Mouse (Mus musculus) hindbrain, embryonic 10.5 days (tissue): ENCODE results near the gene Rps6kc1. TPM values are rescaled to one million over a fixed set of nuclear protein-coding genes. Genes with fewer than 3 reads are reported as not detected.
A peak's percentile ranks its signal among the peaks of the same experiment; 100 is the strongest.

ENCODE experiments used
- DNase-seq: peaks from one replicate; pipeline ENCODE4 v3.0.0-alpha.2; 2017; ENCODE audit warnings: low spot score
- H3K27ac ChIP-seq: fragments of 300-500 bp; sonication (generic); 2 replicates; pipeline ENCODE4 v1.5.1; 2016; ENCODE audit warnings: mild to moderate bottlenecking, moderate library complexity
- H3K27me3 ChIP-seq: fragments of 300-500 bp; sonication (generic); 2 replicates; pipeline ENCODE4 v1.6.1; 2016; ENCODE audit warnings: mild to moderate bottlenecking; ENCODE audit not compliant: poor library complexity, insufficient read depth, severe bottlenecking
- H3K36me3 ChIP-seq: fragments of 300-500 bp; sonication (generic); 2 replicates; pipeline ENCODE4 v1.6.1; 2016; ENCODE audit warnings: mild to moderate bottlenecking, moderate library complexity
- H3K4me1 ChIP-seq: fragments of 300-500 bp; sonication (generic); replicated peaks from 2 replicates; pipeline ENCODE4 v1.6.1; 2016; ENCODE audit warnings: mild to moderate bottlenecking
- H3K4me3 ChIP-seq: fragments of 300-500 bp; sonication (generic); 2 replicates; pipeline ENCODE4 v1.5.1; 2016; ENCODE audit warnings: mild to moderate bottlenecking, moderate library complexity
- H3K9me3 ChIP-seq: fragments of 300-500 bp; sonication (generic); 2 replicates; pipeline ENCODE4 v1.6.1; 2016; ENCODE audit warnings: mild to moderate bottlenecking, moderate library complexity
- WGBS: fragments of 180-500 bp; shearing (Covaris S2); methylation state at CpG from one replicate; pipeline ENCODE4 v1.1.7; 2016; 5-methylcytosine and 5-hydroxymethylcytosine counted together
- polyA plus RNA-seq: library from polyadenylated mRNA; unstranded; fragments of >200 nt; fragmentation: Nextera tagmentation; extraction: Ambion mirVana; gene quantifications from 2 replicates; pipeline ENCODE4 v1.2.1, GENCODE M21; 2016

Rps6kc1 gene
- polyA plus RNA-seq, 1 experiment from 2014 or later = 18.7 TPM

DNA sequence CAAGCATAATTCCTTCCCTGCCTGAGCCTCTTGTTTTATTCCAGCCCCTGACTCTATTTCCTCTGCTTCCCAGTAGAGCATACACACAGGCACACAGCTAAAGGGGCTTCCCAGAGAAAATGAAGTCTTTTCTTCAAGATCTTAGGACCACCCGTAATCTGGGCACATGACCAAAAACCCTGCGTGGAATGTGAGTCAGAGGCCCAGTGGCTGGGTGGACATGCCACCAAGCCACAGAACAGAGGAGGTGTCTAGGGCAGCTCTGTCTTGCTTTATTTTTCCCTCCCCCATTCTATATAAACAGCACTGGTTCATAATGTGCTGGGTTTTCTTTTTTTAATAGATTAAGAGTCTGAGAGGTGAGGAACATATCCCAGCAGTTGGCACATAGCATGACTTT lies 184.2 kb downstream of the Rps6kc1 start:
- Histone ChIP-seq H3K9me3 (no peaks in the 10 kb centered on the region), H3K27me3 (peaks cover 5% of the 10 kb centered on the region; the same call in 1 of the 2 replicates), H3K36me3 (no peaks in the 10 kb centered on the region), H3K4me3 (no peak overlapping the region), H3K27ac (peak overlapping the region; percentile 64), H3K4me1 (peaks cover 53% of the 10 kb centered on the region)
- no peak for DNase-seq
- 90% methylated on average over 2 of the region's 2 CpGs for WGBS

DNA sequence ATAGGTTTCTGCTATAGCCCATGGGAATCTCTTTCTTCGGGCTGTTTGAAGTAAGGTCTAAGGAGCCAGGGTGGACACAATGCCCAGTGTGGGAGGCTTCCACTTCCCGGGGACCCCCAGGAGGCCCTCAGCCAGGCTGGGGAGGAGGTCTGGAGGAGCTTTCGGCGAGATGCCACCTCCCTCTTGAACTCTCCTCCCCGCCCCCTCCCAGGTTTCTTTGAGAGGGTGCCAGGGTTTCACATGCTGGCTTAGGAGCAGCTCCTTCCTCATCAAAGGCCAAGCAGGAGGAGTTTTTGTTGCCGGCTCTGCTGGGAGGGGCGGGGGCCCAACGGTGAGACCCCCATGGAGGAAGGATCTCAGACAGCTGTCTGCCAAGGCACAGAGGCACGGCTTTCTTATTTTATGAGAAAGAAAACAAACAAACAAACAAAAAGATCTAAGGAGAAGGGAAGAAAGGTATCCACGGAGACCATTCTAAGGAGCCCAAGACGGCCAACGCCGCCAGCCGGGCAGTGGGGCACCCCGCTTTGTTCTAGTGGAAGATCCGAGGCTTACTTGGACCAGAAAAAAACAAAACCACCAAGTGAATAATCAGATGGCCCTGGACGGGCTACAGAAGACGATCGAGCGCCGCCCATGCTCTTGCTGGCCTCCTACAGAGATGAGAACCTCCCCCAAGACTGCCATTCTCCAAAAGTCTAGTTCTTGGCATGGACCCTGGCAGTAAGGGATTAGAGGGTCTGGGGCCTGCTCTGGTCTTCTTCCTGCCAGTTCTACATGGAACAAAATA lies 186.8 kb downstream of the Rps6kc1 start:
- H3K9me3 ChIP-seq = no peaks in the 10 kb centered on the region
- WGBS = 20% methylated on average over 21 of the region's 21 CpGs
- H3K4me1 ChIP-seq = peaks cover 55% of the 10 kb centered on the region
- peaks cover 4% of the 10 kb centered on the region; the same call in 1 of the 2 replicates for H3K27me3 ChIP-seq
- H3K36me3 ChIP-seq = no peaks in the 10 kb centered on the region
- no peak overlapping the region for H3K4me3 ChIP-seq
- DNase-seq = no peak
- H3K27ac ChIP-seq = peak overlapping the region; percentile 81

DNA sequence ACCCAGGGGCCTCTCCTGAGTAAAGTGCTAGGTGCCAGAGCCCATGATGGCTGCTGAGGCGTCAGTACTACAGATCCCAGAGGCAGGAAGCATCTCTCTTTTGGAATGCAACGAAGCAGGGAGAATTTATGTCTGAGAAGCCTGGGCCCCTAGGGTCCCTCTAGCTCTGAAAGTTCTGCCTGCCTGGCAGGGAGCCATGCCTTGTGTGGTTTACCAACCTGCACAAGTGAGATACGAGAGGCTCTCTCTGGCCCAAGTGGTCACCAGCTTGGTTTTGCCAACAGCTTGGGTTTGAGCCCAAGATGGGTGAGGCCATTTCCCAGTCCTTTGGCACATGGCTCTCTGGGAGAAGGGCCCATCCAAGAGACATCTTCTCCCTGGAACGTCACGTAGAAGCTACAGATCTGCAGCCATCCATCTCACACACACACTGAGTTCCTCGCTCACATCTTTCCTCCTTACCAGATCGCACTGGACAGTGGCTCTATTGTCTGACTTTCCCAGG lies 187.6 kb downstream of the Rps6kc1 start:
- Histone ChIP-seq H3K9me3 (no peaks in the 10 kb centered on the region), H3K36me3 (no peaks in the 10 kb centered on the region), H3K4me3 (no peak overlapping the region), H3K4me1 (peaks cover 47% of the 10 kb centered on the region), H3K27me3 (no peaks in the 10 kb centered on the region), H3K27ac (peak overlapping the region; percentile 81)
- 79% methylated on average over 7 of the region's 7 CpGs for WGBS
- DNase-seq = no peak

DNA sequence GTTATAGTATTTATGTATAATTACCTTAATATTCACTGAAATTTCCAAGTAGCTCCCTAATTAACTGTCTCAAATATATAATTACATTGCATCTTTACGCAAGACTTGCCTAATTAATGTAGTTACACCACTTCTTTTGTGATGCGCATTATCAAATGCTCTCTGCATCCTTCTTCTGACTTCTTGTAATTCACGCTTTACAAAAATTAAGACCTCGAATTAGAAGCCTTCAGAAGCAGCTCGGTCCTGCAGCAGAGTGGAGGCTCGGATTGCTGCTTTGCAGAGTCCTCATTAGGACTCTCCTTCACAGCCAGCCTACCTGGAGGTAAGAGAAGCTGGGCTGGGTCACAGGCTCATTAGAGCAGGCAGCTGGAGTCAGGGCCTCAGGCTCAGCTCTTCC lies 197.7 kb downstream of the Rps6kc1 start:
- Histone ChIP-seq H3K27ac (no peak overlapping the region), H3K4me3 (no peak overlapping the region), H3K4me1 (no peaks in the 10 kb centered on the region), H3K9me3 (no peaks in the 10 kb centered on the region), H3K36me3 (no peaks in the 10 kb centered on the region), H3K27me3 (no peaks in the 10 kb centered on the region)
- DNase-seq = no peak
- 83% methylated on average over 6 of the region's 6 CpGs for WGBS

DNA sequence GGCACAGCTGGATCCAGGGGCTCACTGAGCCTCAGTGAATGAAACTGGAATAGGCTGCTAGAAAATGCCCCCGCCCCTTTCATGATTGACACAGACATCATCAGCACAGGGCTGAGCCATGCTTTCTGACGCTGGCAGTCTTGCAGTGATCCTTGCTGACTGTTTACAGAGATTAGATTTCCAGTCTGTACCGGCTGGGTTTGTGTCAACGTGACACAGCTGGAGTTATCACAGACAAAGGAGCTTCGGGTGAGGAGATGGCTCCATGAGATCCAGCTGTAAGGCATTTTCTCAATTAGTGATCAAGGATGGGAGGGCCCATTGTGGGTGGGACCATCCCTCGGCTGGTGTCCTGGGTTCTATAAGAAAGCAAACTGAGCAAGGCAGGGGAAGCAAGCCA lies 214.0 kb downstream of the Rps6kc1 start:
- DNase-seq = no peak
- H3K36me3 ChIP-seq = no peaks in the 10 kb centered on the region

DNA sequence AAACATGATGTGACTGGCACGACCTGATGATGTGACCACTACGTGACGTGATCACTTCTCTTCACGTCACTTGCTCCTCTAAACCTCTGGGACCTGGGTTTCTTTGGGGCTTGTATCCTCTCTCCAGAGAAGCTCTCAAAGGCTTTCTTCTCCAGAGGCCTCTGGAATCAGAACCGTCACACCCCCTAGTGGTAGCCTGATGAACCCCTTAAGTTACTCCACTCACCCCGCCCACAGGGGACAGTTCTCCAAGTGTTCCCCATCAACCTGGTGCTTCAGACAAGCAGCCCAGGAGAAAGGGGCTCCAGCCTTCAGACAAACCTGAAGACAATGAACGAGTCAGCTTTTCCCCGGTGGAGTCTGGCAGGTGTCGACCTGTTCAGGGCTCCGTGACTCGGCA lies 216.0 kb downstream of the Rps6kc1 start:
- H3K36me3 ChIP-seq = no peaks in the 10 kb centered on the region
- peaks cover 3% of the 10 kb centered on the region; the same call in 1 of the 2 replicates for H3K4me1 ChIP-seq
- WGBS = 71% methylated on average over 11 of the region's 11 CpGs
- H3K4me3 ChIP-seq = no peak overlapping the region
- H3K9me3 ChIP-seq = no peaks in the 10 kb centered on the region
- no peaks in the 10 kb centered on the region for H3K27me3 ChIP-seq
- DNase-seq = peak; percentile 42
- no peak overlapping the region for H3K27ac ChIP-seq

More for the DNA sequence above, 214.0 kb downstream of the Rps6kc1 start:
- H3K4me1 ChIP-seq = peaks cover 3% of the 10 kb centered on the region; the same call in 1 of the 2 replicates
- no peak overlapping the region for H3K27ac ChIP-seq
- 23% methylated on average over 6 of the region's 6 CpGs for WGBS
- no peaks in the 10 kb centered on the region for H3K27me3 ChIP-seq
- H3K4me3 ChIP-seq = no peak overlapping the region
- H3K9me3 ChIP-seq = no peaks in the 10 kb centered on the region

DNA sequence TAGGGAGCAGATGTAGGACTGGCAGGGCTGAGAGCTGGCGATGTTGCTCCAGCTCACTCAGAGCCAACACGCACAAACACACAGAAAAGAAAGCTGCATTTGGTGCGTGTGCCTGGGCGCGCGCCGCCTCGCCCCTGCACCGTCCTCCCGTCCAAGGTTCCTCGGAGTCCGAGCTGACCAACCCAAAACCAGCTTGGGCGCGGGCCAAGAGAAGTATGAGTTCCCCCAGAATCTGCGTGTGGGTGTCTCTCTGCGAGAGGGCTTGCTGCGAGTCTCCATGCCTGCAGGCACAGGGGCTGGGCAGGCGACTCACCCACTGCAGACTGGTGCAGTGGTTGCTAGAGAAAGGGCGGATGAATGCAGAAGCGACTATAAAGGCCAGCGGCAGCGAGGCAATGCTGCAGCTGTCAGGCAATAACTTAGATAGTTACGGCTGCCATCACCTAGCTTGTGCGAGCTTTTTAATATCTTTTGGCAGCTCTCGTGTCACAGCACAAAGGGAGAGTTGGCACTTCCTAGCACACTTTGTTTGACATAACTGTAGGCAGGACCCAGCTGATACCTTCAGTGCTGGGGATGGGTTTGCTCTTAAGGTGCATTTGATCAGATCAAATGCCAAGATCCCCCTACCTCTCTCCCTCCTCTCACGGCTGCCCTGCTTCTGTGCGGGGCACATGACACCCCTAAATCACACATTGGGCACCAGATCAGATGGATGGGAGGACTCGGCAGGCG lies 220.9 kb downstream of the Rps6kc1 start:
- WGBS = 86% methylated on average over 29 of the region's 29 CpGs
- no peak for DNase-seq

DNA sequence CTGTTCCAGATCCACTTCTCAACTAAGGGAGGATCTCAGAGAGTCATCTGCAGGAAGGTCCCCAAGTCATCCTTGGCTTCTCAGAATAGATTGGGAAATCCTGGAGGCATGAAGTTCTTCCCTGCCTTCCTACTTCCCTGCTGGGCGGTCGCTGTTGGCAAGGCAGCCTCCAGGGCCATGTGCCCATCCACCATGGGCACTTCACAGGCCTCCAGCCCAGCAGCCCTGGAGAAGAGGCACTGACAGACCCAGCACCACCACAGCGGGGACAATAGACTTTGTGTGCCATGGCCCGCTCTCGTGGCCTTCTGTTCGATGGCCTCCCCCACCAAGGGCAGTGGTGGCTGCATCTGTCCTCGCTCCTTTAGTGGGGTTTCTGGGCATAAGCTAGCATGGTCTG lies 228.5 kb downstream of the Rps6kc1 start:
- Histone ChIP-seq H3K4me1 (peaks cover 27% of the 10 kb centered on the region), H3K36me3 (no peaks in the 10 kb centered on the region), H3K27ac (peak overlapping the region; percentile 78), H3K9me3 (no peaks in the 10 kb centered on the region), H3K27me3 (peaks cover 12% of the 10 kb centered on the region; the same call in 1 of the 2 replicates), H3K4me3 (no peak overlapping the region)
- no peak for DNase-seq
- WGBS = 95% methylated on average over 7 of the region's 7 CpGs

More for the DNA sequence above, 220.9 kb downstream of the Rps6kc1 start:
- H3K27ac ChIP-seq = no peak overlapping the region
- H3K4me3 ChIP-seq = no peak overlapping the region
- no peaks in the 10 kb centered on the region for H3K9me3 ChIP-seq
- no peaks in the 10 kb centered on the region for H3K27me3 ChIP-seq
- H3K36me3 ChIP-seq = no peaks in the 10 kb centered on the region
- 0 out of 2 replicates have a peak, but pooled peaks cover 3% of the 10 kb centered on the region for H3K4me1 ChIP-seq

DNA sequence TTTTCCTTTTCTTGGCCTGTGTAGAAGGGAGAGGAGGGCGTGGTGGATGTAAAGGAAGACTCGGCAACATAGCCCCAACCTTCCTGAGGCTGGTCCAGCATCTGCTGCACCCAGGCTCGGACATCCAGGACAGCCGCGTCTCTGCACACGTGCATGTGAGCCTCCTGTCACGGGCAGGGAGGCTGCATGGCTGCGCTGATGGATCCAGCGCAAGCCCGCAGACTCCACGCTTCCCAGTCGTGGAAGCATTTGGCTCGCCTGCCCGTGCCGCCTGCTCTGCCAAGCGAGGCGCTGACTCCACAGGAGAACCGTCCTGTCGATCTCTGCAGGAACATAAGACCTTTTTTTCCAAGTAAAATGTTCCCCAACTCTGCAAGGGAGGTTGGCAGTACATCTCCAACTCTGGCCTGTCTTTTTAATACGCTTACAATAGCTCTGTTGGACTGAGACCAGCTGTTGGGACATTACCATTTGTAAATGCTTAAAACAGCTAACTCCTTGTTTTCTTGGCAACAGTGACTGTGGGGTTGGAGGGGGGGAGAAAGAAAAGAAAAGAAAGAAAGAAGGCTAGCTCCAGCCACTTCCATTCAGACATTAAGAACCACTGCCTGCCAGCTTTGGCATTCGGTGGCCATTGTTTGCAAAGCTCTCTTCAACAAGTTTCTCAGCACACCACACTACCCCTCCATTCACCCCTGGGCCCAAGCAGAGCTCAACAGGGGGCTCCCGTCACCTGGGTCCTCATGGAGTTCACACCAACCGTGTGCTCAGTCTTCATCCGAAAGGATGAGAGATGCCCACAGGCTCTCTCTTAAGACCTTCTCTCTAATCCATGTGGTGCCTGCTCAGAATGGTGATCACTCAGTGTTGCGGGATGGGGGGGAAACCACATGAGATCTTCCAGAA lies 229.3 kb downstream of the Rps6kc1 start:
- peak overlapping the region; percentile 78 for H3K27ac ChIP-seq
- peaks cover 12% of the 10 kb centered on the region; the same call in 1 of the 2 replicates for H3K27me3 ChIP-seq
- H3K9me3 ChIP-seq = no peaks in the 10 kb centered on the region
- 40% methylated on average over 25 of the region's 25 CpGs for WGBS
- peaks cover 27% of the 10 kb centered on the region for H3K4me1 ChIP-seq
- no peak for DNase-seq
- 0 out of 2 replicates have a peak overlapping the region, but pooled peaks have one; percentile 6 for H3K4me3 ChIP-seq
- no peaks in the 10 kb centered on the region for H3K36me3 ChIP-seq

DNA sequence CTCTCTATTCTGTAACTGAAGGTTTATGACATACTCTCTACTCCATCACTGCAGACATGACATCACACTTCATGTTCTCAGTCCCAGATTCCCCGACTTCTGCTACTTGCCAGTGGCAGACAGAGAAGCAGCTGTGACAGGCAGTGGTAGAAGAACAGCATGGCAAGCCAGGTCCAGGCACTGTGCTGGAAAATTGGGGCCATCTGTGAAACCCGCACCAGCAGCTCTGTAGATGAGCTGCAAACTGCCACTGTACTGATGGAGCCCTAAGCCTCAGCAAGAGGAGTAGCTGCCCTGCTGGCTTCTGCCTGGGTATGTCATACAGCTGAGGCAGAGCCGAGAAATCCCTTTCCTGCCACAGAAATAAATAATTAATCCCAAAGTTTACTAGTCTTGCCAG lies 236.1 kb downstream of the Rps6kc1 start:
- Histone ChIP-seq H3K27me3 (no peaks in the 10 kb centered on the region; the same call in 1 of the 2 replicates), H3K4me3 (no peak overlapping the region), H3K27ac (no peak overlapping the region), H3K4me1 (peaks cover 7% of the 10 kb centered on the region; the same call in 1 of the 2 replicates), H3K9me3 (no peaks in the 10 kb centered on the region), H3K36me3 (no peaks in the 10 kb centered on the region)
- no peak for DNase-seq
- 85% methylated on average over 3 of the region's 3 CpGs for WGBS

DNA sequence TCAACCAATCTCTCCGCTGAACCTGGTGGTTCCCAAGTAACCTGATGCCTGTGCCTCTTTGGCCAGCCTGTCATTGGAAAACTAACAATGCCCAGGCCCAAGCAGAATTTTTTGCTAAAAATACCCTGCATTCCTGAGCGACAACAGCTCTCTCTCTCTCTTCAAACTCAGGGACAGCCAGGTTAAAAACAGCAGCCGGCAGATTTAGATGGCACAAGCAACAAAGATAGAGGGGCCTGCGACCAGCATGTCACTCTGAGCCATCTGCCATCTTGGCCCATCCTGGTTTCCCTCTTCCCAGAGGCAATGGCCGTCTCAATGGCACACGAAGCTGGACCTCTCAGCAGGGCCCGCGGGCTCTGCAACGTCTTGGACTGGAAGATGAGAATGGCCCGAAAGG lies 242.5 kb downstream of the Rps6kc1 start:
- DNase-seq = no peak
- H3K27me3 ChIP-seq = peaks cover 12% of the 10 kb centered on the region
- H3K4me3 ChIP-seq = no peak overlapping the region
- 76% methylated on average over 10 of the region's 10 CpGs for WGBS
- H3K9me3 ChIP-seq = no peaks in the 10 kb centered on the region
- no peaks in the 10 kb centered on the region for H3K36me3 ChIP-seq
- no peak overlapping the region for H3K27ac ChIP-seq
- H3K4me1 ChIP-seq = peaks cover 28% of the 10 kb centered on the region

DNA sequence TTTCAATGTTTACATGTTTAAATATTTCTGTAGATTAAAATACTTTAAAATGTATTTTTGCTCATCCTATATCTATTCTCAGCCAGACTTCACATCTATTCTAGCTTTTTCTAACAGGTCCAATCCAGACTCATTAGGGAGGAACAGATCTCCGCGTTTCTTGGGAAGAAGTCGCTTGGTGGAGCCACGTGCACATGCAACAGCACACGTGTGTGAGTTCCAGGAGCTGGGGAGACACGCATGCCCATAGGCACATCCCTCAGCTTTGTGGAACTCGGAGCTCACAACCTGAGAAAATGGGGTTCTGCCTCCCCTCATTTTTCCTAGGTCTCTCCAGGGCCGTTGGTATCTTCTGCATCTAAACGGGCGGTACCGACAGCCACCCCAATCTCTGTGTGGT lies 243.7 kb downstream of the Rps6kc1 start:
- no peak for DNase-seq
- 94% methylated on average over 11 of the region's 11 CpGs for WGBS
- no peak overlapping the region for H3K27ac ChIP-seq
- H3K4me3 ChIP-seq = no peak overlapping the region
- H3K4me1 ChIP-seq = peaks cover 40% of the 10 kb centered on the region
- no peaks in the 10 kb centered on the region for H3K9me3 ChIP-seq
- peaks cover 22% of the 10 kb centered on the region for H3K27me3 ChIP-seq
- no peaks in the 10 kb centered on the region for H3K36me3 ChIP-seq
